ENCODE assay signal across 16 mouse cellular contexts in the genomic region with DNA sequence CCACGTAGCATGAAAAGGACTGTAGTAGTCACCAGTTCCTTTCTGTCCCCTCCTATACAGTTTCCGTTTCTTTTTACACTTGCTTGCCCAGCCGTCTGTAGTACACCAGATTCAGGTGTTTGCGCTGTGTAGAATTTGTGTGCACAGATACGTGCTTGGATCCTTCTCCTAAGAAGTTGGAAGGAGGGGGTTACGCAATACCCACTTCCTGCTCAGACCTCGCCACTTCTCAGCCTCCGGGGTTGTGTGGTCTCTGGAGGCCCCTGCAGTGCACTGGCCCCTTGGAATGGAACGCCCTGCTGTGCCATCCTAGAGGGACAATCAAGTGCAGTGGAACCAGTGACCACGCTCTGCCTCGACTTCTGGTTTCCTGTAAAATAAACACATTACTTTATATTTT. TPM values are rescaled to one million over a fixed set of nuclear protein-coding genes. Genes with fewer than 3 reads are reported as not detected.
DNase-seq lines count a peak whose midpoint lies in the region; ATAC-seq and TF ChIP-seq lines count a peak whose summit lies in the region.
"Had no signal": no experiment of that assay in that cellular context is flagged by ENCODE, and none has a peak within 500 bp of the region (broad histone marks: within the 10 kb centered on the region; RNA-seq: fewer than 3 reads in every experiment).

No protein-coding gene starts in this region.

- H3K4me3 ChIP-seq in kidney, embryonic 14.5 days (ENCODE audit: low read length): no peak overlapping the region
- H3K4me3 ChIP-seq in intestine, postnatal 0 days (ENCODE audit: low read depth, low read length): no peak overlapping the region
- H3K4me3 ChIP-seq: hindbrain, embryonic 10.5 days; limb, embryonic 13.5 days had no signal

- DNase-seq in kidney, adult 11 months: no peak
- peak; percentile 19 for DNase-seq in lung, postnatal 25 days (ENCODE audit: low spot score)
- peak; percentile 47 for DNase-seq in thymus, postnatal 0 days (ENCODE audit: low spot score)
- DNase-seq in heart, adult 8-10 months (ENCODE audit: low spot score): no peak
- no peak for DNase-seq in ovary, postnatal 36 days (ENCODE audit: low spot score)
- DNase-seq: cerebellum, postnatal 10 days; forebrain, postnatal 0 days; gastrocnemius, postnatal 36 days; midbrain, embryonic 14.5 days had no signal

- H3K4me2 ChIP-seq in kidney, embryonic 14.5 days (replicated peaks; ENCODE audit: low read depth, low read length): no peak overlapping the region
- H3K4me2 ChIP-seq in intestine, postnatal 0 days (replicated peaks; ENCODE audit: low read depth): peak overlapping the region; percentile 1; the same call in 1 of the 2 replicates
- H3K4me2 ChIP-seq: limb, embryonic 13.5 days had no signal

- H3K9ac ChIP-seq in kidney, embryonic 14.5 days (ENCODE audit: low read depth, low read length): no peak overlapping the region
- H3K9ac ChIP-seq in intestine, postnatal 0 days (ENCODE audit: low read depth, low read length): no peak overlapping the region
- H3K9ac ChIP-seq: forebrain, postnatal 0 days; limb, embryonic 13.5 days had no signal

- H3K27me3 ChIP-seq in kidney, embryonic 14.5 days (ENCODE audit: control insufficient read depth, insufficient read depth, low read length): no peaks in the 10 kb centered on the region
- H3K27me3 ChIP-seq in intestine, postnatal 0 days (replicated peaks; ENCODE audit: control insufficient read depth, insufficient read depth, low read length): no peaks in the 10 kb centered on the region
- H3K27me3 ChIP-seq: limb, embryonic 13.5 days had no signal

- no peak for TF ChIP-seq CTCF in intestine, postnatal 0 days (IDR thresholded peaks at IDR 0.05; ENCODE audit: low read depth)

- H3K27ac ChIP-seq in kidney, embryonic 14.5 days (ENCODE audit: low read depth, low read length): peak overlapping the region; percentile 6; the same call in 1 of the 2 replicates
- H3K27ac ChIP-seq in intestine, postnatal 0 days (ENCODE audit: low read depth, low read length): no peak overlapping the region
- H3K27ac ChIP-seq: hindbrain, embryonic 10.5 days; limb, embryonic 13.5 days had no signal

- no peak; the same call in 1 of the 2 replicates for ATAC-seq in kidney, embryonic 14.5 days (ENCODE audit: low FRiP score, low TSS enrichment)
- ATAC-seq in intestine, postnatal 0 days: no peak
- no peak for ATAC-seq in megakaryocyte-erythroid progenitor cell, adult 5-6 weeks (replicated peaks; ENCODE audit: low FRiP score, low TSS enrichment, poor library complexity, severe bottlenecking)
- ATAC-seq: activated CD4-positive, CD25-positive, alpha-beta regulatory T cell, adult 4 months; forebrain, postnatal 0 days had no signal

- peaks cover 17% of the 10 kb centered on the region; the same call in 1 of the 2 replicates for H3K4me1 ChIP-seq in kidney, embryonic 14.5 days (ENCODE audit: control insufficient read depth, insufficient read depth, low read length)
- H3K4me1 ChIP-seq in intestine, postnatal 0 days (replicated peaks; ENCODE audit: control insufficient read depth, insufficient read depth, low read length): no peaks in the 10 kb centered on the region

- H3K36me3 ChIP-seq in kidney, embryonic 14.5 days (ENCODE audit: control insufficient read depth, insufficient read depth, low read length): no peaks in the 10 kb centered on the region
- no peaks in the 10 kb centered on the region for H3K36me3 ChIP-seq in intestine, postnatal 0 days (ENCODE audit: control insufficient read depth, insufficient read depth)

- no peaks in the 10 kb centered on the region for H3K9me3 ChIP-seq in kidney, embryonic 14.5 days (ENCODE audit: control insufficient read depth, low read length)
- H3K9me3 ChIP-seq in intestine, postnatal 0 days (ENCODE audit: control insufficient read depth): no peaks in the 10 kb centered on the region
- H3K9me3 ChIP-seq: hindbrain, embryonic 10.5 days; limb, embryonic 13.5 days had no signal

- 70% methylated on average over 11 of the region's 11 CpGs for WGBS in kidney, embryonic 14.5 days
- WGBS in intestine, postnatal 0 days: 41% methylated on average over 11 of the region's 11 CpGs

RNA-seq across cellular contexts. Expression of a gene that starts 16.3 kb away (rescaled TPM):
- polyA plus RNA-seq in kidney, embryonic 14.5 days (2014; fragmentation: Nextera tagmentation; extraction: Ambion mirVana): 8.4 and 11.4 TPM in 2 replicates
- 0.68 and 0.73 TPM in 2 replicates for polyA plus RNA-seq in intestine, postnatal 0 days (2015; fragmentation: Nextera tagmentation; extraction: Ambion mirVana)
- polyA plus RNA-seq in thymus, postnatal 0 days (2015; fragmentation: Nextera tagmentation; extraction: Ambion mirVana): 12.8 and 14.3 TPM in 2 replicates
- under 1 TPM in 2 of 4 experiments, not detected in 2; 0.11 to 0.12 TPM for total RNA-seq in heart, adult 8-10 months (2022)
- not detected in 2 replicates for total RNA-seq in megakaryocyte-erythroid progenitor cell, adult 5-6 weeks (2014; fragmentation: Nextera tagmentation)
- total RNA-seq in megakaryocyte-erythroid progenitor cell, adult 5-6 weeks (2017): 0.95 TPM in 1 of 2 replicates, not detected in the other
- total RNA-seq: gastrocnemius, postnatal 36 days; MEL had no signal

Comparison
In these comparisons a context has a peak if more than half of its experiments do, and no peak if none do; other contexts are left out.
1. DNase-seq: peak in lung, postnatal 25 days (single experiment) and thymus, postnatal 0 days (single experiment); none in kidney, adult 11 months (single experiment), heart, adult 8-10 months (single experiment) and ovary, postnatal 36 days (single experiment).